Mouse (Mus musculus) R1 (cell line): ENCODE results near the gene Gm7347.
"Not testable (repeated sequence)": the region's sequence is repeated elsewhere in the genome, so short reads cannot be mapped to it uniquely, and the experiment has no call there.

ENCODE experiments used
- DNase-seq: peaks from one replicate; pipeline ENCODE4 v3.0.0-alpha.2; 2018; ENCODE audit warnings: low read depth, low spot score

Gm7347 gene

DNA sequence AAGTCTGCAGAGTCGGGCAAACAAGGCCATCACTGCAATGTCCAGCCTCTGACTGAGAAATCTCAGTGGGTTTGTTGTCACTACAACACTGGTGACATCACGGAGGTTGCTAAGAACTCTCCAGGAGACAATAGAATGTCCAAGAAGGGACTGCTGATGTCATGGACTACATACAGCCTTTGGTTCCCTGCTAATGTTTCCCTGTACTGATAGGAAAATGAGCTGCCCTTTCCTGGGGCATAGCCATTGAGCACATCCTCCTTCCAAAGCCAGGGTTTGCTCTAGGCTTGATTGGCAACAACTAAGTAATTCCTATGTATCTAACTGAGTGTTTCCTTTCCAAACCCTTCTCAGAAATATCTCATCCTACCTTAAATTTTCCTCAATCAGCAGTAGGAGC lies at the start of gene Gm7347:
Gene Gm7347 (minus strand): TSS at position 101 of the 400 bp plus-strand sequence.
- DNase-seq: not testable (repeated sequence)

DNA sequence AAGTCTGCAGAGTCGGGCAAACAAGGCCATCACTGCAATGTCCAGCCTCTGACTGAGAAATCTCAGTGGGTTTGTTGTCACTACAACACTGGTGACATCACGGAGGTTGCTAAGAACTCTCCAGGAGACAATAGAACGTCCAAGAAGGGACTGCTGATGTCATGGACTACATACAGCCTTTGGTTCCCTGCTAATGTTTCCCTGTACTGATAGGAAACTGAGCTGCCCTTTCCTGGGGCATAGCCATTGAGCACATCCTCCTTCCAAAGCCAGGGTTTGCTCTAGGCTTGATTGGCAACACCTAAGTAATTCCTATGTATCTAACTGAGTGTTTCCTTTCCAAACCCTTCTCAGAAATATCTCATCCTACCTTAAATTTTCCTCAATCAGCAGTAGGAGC lies 46.9 kb upstream of the Gm7347 start, which contains the start of gene 5031410I06Rik:
Gene 5031410I06Rik (minus strand): TSS at position 101 of the 400 bp plus-strand sequence.
- not testable (repeated sequence) for DNase-seq

DNA sequence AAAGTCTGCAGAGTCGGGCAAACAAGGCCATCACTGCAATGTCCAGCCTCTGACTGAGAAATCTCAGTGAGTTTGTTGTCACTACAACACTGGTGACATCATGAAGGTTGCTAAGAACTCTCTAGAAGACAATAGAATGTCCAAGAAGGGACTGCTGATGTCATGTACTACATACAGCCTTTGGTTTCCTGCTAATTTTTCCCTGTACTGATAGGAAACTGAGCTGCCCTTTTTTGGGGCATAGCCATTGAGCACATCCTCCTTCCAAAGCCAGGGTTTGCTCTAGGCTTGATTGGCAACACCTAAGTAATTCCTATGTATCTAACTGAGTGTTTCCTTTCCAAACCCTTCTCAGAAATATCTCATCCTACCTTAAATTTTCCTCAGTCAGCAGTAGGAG lies 30.8 kb upstream of the Gm7347 start, which contains the start of gene Gm10471:
Gene Gm10471 (minus strand): TSS at position 101 of the 400 bp plus-strand sequence.
- not testable (repeated sequence) for DNase-seq

DNA sequence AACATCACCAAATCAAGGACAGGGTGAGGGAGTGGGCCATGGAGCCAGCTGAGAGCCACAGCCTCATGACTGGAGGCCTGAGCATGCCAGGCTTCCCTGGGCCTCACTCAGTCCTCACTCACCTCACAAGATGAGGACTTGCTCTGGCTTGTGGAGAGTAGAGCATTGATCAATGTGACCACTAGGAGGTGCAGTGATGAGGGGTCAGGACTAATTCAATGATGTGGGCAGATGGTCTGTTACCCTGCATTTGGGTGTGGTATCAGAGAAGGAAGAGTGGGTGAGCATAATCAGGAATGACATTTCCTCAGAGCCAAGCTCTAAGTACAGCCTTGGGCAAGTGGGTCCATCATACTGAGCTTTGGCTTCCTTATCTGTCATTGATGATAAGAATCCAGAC lies 20.6 kb upstream of the Gm7347 start:
- DNase-seq: not testable (repeated sequence)

DNA sequence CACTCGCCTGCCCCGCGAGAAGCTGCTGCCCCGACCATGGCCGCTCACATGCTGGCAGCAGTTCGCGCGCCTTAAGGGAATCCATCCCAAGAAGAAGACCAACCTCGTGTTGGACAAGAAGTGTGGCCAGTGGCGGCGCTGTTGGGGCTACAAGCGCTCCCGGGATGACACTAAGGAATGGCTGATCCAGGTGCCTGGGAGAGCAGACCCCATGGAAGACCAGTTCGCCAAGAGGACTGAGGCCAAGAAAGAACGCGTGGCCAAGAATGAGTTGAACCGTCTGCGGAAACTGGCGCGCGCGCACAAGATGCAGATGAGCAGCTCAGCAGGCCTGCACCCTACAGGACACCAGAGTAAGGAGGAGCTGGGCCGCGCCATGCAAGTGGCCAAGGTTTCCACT lies 12.3 kb upstream of the Gm7347 start:
- DNase-seq: peak; percentile 83

DNA sequence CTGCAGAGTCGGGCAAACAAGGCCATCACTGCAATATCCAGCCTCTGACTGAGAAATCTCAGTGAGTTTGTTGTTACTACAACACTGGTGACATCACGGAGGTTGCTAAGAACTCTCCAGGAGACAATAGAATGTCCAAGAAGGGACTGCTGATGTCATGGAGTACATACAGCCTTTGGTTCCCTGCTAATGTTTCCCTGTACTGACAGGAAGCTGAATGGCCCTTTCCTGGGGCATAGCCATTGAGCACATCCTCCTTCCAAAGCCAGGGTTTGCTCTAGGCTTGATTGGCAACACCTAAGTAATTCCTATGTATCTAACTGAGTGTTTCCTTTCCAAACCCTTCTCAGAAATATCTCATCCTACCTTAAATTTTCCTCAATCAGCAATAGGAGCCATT lies 18.9 kb downstream of the Gm7347 start, which contains the start of gene Speer4a:
Gene Speer4a (minus strand): TSS at position 101 of the 400 bp plus-strand sequence.
- not testable (repeated sequence) for DNase-seq

DNA sequence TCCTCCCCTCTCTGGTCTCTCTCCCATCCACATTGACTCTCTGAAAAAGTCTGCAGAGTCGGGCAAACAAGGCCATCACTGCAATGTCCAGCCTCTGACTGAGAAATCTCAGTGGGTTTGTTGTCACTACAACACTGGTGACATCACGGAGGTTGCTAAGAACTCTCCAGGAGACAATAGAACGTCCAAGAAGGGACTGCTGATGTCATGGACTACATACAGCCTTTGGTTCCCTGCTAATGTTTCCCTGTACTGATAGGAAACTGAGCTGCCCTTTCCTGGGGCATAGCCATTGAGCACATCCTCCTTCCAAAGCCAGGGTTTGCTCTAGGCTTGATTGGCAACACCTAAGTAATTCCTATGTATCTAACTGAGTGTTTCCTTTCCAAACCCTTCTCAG lies 35.6 kb downstream of the Gm7347 start, which contains the start of gene Gm5862:
Gene Gm5862 (minus strand): TSS at position 101 of the 400 bp plus-strand sequence.
- not testable (repeated sequence) for DNase-seq

DNA sequence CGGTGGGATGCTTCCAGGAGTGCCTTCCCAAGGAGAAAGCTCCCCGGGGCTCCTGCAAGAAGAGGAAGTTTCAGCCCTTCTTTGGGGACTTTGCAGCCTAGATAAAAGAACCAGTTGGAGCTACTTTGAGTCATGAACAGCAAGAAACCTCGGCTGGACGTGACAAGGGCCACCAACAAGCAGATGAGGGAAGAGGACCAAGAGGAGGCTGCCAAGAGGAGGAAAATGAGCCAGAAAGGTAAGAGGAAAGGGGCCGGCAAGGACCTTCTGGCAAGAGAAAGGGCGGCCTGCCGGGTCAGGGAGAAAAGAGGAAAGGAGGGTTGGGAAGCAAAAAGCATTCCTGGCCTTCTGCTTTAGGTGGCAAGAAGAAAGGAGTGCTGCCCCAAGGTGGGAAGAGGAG lies 50.7 kb downstream of the Gm7347 start:
- DNase-seq: not testable (repeated sequence)

DNA sequence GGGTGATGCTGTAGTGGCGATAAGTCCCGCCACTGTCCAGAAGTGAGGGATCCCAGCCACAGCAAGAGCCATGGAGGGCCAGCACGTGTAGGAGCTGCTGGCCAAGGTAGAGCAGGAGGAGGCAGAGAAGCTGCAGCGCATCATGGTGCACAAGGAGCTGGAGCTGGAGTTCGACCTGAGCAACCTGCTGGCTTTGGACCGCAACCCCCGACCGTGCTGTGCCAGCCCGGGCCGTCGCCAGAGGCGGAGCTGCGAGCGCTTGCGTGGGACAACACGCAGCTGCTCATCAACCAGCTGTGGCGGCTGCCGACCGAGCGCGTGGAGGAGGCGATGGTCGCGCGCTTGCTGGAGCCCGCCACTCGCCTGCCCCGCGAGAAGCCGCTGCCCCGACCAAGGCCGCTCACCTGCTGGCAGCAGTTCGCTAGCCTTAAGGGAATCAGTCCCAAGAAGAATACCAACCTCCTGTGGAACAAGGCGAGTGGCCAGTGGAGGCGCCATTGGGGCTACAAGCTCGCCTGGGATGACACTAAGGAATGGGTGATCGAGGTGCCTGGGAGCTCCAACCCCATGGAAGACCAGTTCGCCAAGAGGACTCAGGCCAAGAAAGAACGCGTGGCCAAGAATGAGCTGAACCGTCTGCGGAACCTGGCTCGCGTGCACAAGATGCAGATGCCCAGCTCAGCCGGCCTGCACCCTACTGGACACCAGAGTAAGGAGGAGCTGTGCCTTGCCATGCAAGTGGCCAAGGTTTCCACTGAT lies 51.3 kb downstream of the Gm7347 start:
- peak; percentile 84 for DNase-seq

DNA sequence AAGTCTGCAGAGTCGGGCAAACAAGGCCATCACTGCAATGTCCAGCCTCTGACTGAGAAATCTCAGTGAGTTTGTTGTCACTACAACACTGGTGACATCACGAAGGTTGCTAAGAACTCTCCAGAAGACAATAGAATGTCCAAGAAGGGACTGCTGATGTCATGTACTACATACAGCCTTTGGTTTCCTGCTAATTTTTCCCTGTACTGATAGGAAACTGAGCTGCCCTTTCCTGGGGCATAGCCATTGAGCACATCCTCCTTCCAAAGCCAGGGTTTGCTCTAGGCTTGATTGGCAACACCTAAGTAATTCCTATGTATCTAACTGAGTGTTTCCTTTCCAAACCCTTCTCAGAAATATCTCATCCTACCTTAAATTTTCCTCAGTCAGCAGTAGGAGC lies 53.7 kb downstream of the Gm7347 start, which contains the start of gene Gm1979:
Gene Gm1979 (minus strand): TSS at position 101 of the 400 bp plus-strand sequence.
- not testable (repeated sequence) for DNase-seq
